Mouse (Mus musculus) liver, embryonic 11.5 days (tissue): ENCODE data around the gene Agfg1. TPM values are rescaled to one million over a fixed set of nuclear protein-coding genes. Genes with fewer than 3 reads are reported as not detected.
"Not testable (repeated sequence)": the region's sequence is repeated elsewhere in the genome, so short reads cannot be mapped to it uniquely, and the experiment has no call there.

Experiments used
- ATAC-seq: fragments of 200-750 bp; cut with Nextera tagmentation; replicated peaks from 2 replicates; pipeline ENCODE4 v1.8.0; 2017; ENCODE audit warnings: moderate number of reproducible peaks, mild to moderate bottlenecking, moderate TSS enrichment, moderate library complexity; ENCODE audit not compliant: low FRiP score
- DNase-seq: peaks from one replicate; pipeline ENCODE4 v3.0.0-alpha.2; 2017; ENCODE audit warnings: low spot score
- H3K27ac ChIP-seq: fragments of 300-500 bp; sonication (generic); 2 replicates; pipeline ENCODE4 v1.5.1; 2014; ENCODE audit warnings: mild to moderate bottlenecking, low read depth, low read length, control low read depth
- H3K27me3 ChIP-seq: fragments of 300-500 bp; sonication (generic); replicated peaks from 2 replicates; pipeline ENCODE4 v1.6.1; 2014; ENCODE audit warnings: low read length, mixed read lengths; ENCODE audit not compliant: control insufficient read depth, insufficient read depth
- H3K36me3 ChIP-seq: fragments of 300-500 bp; sonication (generic); 2 replicates; pipeline ENCODE4 v1.6.1; 2014; ENCODE audit warnings: mild to moderate bottlenecking, low read length, moderate library complexity, mixed read lengths; ENCODE audit not compliant: control insufficient read depth, insufficient read depth
- H3K4me1 ChIP-seq: fragments of 300-500 bp; sonication (generic); replicated peaks from 2 replicates; pipeline ENCODE4 v1.6.1; 2014; ENCODE audit warnings: low read length, mixed read lengths; ENCODE audit not compliant: control insufficient read depth, insufficient read depth
- H3K4me2 ChIP-seq: fragments of 300-500 bp; sonication (generic); 2 replicates; pipeline ENCODE4 v1.6.1; 2014; ENCODE audit warnings: mild to moderate bottlenecking, control low read depth, moderate library complexity
- H3K4me3 ChIP-seq: fragments of 300-500 bp; sonication (generic); 2 replicates; pipeline ENCODE4 v1.5.1; 2014; ENCODE audit warnings: low read depth, low read length, control low read depth
- H3K9ac ChIP-seq: fragments of 300-500 bp; sonication (generic); 2 replicates; pipeline ENCODE4 v1.6.1; 2014; ENCODE audit warnings: low read depth, low read length, control low read depth
- H3K9me3 ChIP-seq: fragments of 300-500 bp; sonication (generic); 2 replicates; pipeline ENCODE4 v1.6.1; 2016; ENCODE audit warnings: low read length, inconsistent platforms, mixed read lengths; ENCODE audit not compliant: control insufficient read depth
- WGBS: fragments of 180-500 bp; shearing (Covaris S2); extraction: QIAGEN DNeasy Blood & Tissue Kit; methylation state at CpG from one replicate; pipeline ENCODE4 v1.1.7; 2014; 5-methylcytosine and 5-hydroxymethylcytosine counted together
- microRNA-seq: library from miRNA; unstranded; fragments of <30 nt; microRNA quantifications from one replicate; pipeline ENCODE4, GENCODE M21; 2017; ENCODE audit warnings: borderline number of aligned reads
- polyA plus RNA-seq: library from polyadenylated mRNA; unstranded; fragments of >200 nt; fragmentation: Nextera tagmentation; extraction: Ambion mirVana; gene quantifications from 2 replicates; pipeline ENCODE4 v1.2.1, GENCODE M21; 2014

Gene Agfg1
- polyA plus RNA-seq, 1 experiment from 2014 or later = 47.6 TPM

DNA sequence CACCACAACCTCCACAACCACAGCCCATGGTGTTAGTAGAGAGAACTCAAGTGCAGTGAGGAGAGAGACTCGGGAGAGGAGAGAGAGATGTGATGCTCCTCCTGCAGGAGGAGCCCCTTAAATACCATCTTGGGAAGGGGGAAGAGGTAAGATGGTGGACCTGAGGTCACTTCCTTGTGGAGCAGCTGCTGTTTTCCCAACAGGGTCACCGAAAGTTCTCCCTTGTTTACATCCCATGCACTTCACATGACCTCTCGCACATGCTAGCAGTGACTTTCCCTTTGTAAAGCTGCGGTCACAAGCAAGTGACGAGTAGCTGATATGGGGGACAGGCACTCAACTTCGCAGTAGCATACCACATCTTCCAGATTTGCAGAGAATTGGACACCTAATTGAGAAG, 104.0 kb downstream of the Agfg1 start, which contains the start of gene A030003K21Rik:
TSS of gene A030003K21Rik (minus strand) at position 94 of the 400 bp plus-strand sequence.
- not testable (repeated sequence) for H3K27ac ChIP-seq, H3K4me1 ChIP-seq, H3K9me3 ChIP-seq, H3K4me2 ChIP-seq, DNase-seq, ATAC-seq, H3K4me3 ChIP-seq, H3K9ac ChIP-seq, H3K36me3 ChIP-seq, H3K27me3 ChIP-seq
- no CpG with 5 or more reads among the region's 6 CpGs for WGBS

DNA sequence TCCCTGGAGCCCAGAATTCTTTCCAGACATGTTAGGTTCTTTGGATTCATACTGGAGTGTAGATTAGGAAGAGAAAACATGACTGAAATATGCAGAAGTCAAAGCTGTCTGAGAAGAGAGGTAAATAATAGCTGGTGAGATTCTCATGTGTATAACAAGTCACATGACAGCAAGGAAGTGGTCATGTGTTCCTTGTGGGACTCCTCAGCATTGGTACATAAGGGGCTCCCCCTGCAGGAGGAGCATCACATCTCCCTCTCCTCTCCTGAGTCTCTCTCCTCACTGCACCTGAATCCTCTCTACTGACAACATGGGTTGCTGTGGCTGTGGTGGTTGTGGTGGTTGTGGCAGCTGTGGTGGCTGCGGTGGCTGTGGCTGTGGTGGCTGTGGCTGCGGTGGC, 106.7 kb downstream of the Agfg1 start:
- not testable (repeated sequence) for H3K27me3 ChIP-seq, DNase-seq, H3K9ac ChIP-seq, H3K9me3 ChIP-seq, H3K4me2 ChIP-seq, H3K4me1 ChIP-seq, H3K4me3 ChIP-seq, H3K27ac ChIP-seq, ATAC-seq, H3K36me3 ChIP-seq
- 91% methylated on average over 2 of the region's 2 CpGs for WGBS

DNA sequence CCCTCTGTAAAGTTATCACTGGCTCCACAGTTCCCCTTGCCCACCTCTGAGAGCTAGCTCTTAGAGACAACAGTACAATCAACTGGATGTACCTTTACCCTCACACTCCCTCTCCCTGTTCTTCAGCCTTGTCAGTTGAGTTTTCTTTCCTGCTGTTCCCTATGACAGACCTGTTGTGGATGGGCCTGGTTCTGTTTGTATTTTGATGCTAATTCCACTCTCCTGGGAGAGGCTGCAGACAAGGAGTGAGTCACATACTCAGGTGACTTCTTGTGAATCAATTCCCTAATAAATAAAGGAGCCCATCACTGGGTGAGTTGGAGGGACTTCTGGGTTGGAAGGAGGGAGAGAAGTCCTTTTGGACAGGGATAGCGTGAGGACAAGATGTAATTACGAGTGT, 109.3 kb downstream of the Agfg1 start:
- Histone ChIP-seq H3K27ac (no peak overlapping the region), H3K9me3 (no peaks in the 10 kb centered on the region), H3K4me3 (no peak overlapping the region), H3K27me3 (no peaks in the 10 kb centered on the region), H3K9ac (no peak overlapping the region), H3K36me3 (no peaks in the 10 kb centered on the region), H3K4me2 (no peak overlapping the region), H3K4me1 (no peaks in the 10 kb centered on the region)
- ATAC-seq (no peak), DNase-seq (no peak)
- 86% methylated on average over 2 of the region's 2 CpGs for WGBS

Small RNA genes lying within 50 kb of the gene (microRNA-seq; reads per million reads assigned to microRNA genes)
- gene Gm22396 = not detected

Other genes starting within 250 kb of the Agfg1 start
- gene Mff, start 114.6 kb upstream of the Agfg1 start, polyA plus RNA-seq = 273 and 281 TPM in 2 replicates
- gene Tm4sf20, start 71.0 kb upstream of the Agfg1 start, polyA plus RNA-seq = 0.12 TPM in 1 of 2 replicates, not detected in the other
- gene Gm47791, start 68.2 kb upstream of the Agfg1 start, polyA plus RNA-seq = not detected in 2 replicates
- not detected in 2 replicates for gene A030005L19Rik, start 73.8 kb downstream of the Agfg1 start, polyA plus RNA-seq
- gene A030014E15Rik, start 85.4 kb downstream of the Agfg1 start, polyA plus RNA-seq = not detected in 2 replicates
- not detected in 2 replicates for gene Gm6217, start 91.9 kb downstream of the Agfg1 start, polyA plus RNA-seq
- gene A030003K21Rik, start 103.9 kb downstream of the Agfg1 start, polyA plus RNA-seq = not detected in 2 replicates
- not detected in 2 replicates for gene Gm7544, start 116.5 kb downstream of the Agfg1 start, polyA plus RNA-seq
- gene Gm47955, start 120.8 kb downstream of the Agfg1 start, polyA plus RNA-seq = not detected in 2 replicates
- gene Gm47959, start 161.1 kb downstream of the Agfg1 start, polyA plus RNA-seq = not detected in 2 replicates
- gene Slc19a3, start 199.0 kb downstream of the Agfg1 start, polyA plus RNA-seq = 0.18 and 0.21 TPM in 2 replicates
- gene Krtap28-10, start 203.0 kb downstream of the Agfg1 start, polyA plus RNA-seq = not detected in 2 replicates
- gene Gm47969, start 205.4 kb downstream of the Agfg1 start, polyA plus RNA-seq = not detected in 2 replicates
- not detected in 2 replicates for gene A030005K14Rik, start 219.9 kb downstream of the Agfg1 start, polyA plus RNA-seq
- not detected in 2 replicates for gene Krtap28-13, start 221.4 kb downstream of the Agfg1 start, polyA plus RNA-seq